Mouse (Mus musculus) gastrocnemius, postnatal 4 days (tissue): ENCODE data around the gene Col26a1. TPM values are rescaled to one million over a fixed set of nuclear protein-coding genes. Genes with fewer than 3 reads are reported as not detected.

Source experiments
- DNase-seq, 2 experiments: peaks; one replicate each; pipeline ENCODE4 v3.0.0; 2021 to 2022; ENCODE audit warnings: low spot score in 2 of 2, mixed read lengths in 2 of 2
- total RNA-seq, 2 experiments: library from RNA; stranded (reverse); gene quantifications; 2 replicates each; pipeline ENCODE4 v1.2.3; 2021

Col26a1 gene
- total RNA-seq, 2 experiments from 2014 or later: 51.4 to 54.9 TPM

DNA sequence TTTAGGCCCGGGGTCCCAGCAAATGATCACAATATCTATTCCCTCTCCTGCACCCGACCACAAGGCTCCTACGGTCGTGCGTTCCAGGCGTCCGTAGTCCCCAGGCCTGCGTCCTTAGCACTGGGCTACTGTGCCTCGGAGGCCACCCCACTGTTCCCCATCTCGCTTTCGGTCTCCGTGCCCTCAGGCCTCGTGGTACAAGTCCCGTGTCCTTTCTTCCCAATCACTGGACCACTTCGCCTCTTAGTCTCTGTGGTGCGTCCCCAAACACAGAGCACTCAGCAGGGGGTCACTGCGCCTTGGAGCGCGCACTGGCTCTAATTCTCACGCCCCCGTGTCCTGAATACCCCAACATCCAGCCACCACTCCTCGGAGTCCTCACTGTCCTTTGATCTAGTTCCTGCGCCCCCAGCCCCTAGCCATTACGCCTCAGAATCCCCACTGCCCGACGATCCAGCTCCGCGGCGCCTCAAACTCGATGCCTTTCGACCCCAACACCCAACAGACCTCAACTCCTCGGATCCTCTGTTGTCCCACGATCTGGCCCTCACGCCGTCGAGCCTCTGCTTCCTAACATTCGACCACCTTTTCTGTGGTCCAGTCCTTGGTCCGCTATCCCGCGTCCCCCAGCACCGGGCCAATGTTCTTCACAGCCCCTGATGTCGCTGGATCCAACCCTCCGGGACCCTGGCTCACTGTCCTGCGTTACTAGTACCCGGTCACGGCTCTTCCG lies 788 bp downstream of the Col26a1 start:
- no peak for DNase-seq

GRCm38 (mm10) chr5:136881380-136882009 lies 1.5 kb downstream of the Col26a1 start:
- DNase-seq: peak; percentile 77 to 88

DNA sequence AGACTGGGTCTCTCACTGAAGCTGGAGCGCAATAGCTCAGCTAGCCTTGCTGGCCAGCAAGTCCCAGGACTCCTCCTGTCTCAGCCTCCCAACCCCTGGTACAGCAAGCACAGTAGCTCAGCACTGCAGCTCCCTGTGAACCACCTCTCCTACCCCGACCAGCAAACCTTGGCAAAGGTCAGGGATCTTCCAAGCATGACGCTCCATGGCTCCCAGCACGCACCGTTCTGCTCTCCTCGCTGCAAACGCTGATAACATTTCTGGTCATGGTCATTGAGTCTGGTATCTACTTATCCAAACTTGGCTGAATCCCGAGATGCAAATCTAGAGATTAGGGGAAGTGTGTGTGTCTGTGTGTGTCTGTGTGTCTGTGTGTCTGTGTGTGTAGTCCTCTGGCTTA lies 2.9 kb downstream of the Col26a1 start:
- no peak for DNase-seq

- no peak for DNase-seq
Observed at GRCm38 (mm10) chr5:136874271-136874670, 8.7 kb downstream of the Col26a1 start.

DNA sequence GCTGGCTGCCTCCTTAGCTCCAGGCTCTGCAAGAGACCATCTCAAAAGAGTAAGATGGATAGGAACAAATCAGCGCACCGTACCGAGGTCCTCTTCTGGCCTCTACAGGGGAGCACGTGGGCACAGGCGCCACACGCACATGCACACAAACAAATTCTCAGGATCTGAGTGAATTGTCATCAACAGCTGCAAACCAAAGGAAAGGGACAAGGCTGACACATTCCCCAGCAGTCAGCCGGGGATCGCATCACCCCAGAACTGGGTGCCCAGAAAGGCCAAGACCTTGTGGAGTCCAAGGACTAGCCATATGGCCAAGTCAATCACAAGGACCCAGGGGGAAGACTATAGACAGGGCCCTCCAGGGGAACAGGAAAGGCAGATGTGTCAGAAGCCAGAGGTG lies 10.6 kb downstream of the Col26a1 start:
- DNase-seq: peak in 1 of 2 experiments; percentile 39

- DNase-seq: peak in 1 of 2 experiments; percentile 62
Observed at GRCm38 (mm10) chr5:136869451-136870114, 13.4 kb downstream of the Col26a1 start.

DNA sequence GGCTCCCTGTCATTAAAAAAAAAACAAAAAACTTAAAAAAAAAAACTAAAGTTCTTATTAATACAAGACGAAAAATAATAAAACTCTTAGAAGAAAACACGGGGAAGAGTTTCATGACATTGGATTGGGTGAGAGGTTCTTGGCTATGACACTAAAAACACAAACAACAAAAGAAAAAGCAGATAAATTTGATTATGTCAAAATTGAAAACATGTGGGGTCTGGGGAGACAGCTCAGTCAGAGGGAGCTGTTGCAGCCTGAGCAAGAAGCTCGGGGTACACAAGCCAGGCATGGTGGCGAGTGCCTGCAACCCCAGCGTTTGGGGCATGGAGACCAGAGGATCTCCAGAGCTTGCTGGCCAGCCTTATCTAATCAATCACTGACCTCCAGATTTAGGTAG lies 15.3 kb downstream of the Col26a1 start:
- DNase-seq: no peak

GRCm38 (mm10) chr5:136863961-136864674 lies 18.9 kb downstream of the Col26a1 start:
- DNase-seq: peak in 1 of 2 experiments; percentile 74

GRCm38 (mm10) chr5:136863276-136863675 lies 19.7 kb downstream of the Col26a1 start:
- DNase-seq: no peak

GRCm38 (mm10) chr5:136862806-136863205 lies 20.2 kb downstream of the Col26a1 start:
- DNase-seq: no peak

- DNase-seq: no peak
Observed at GRCm38 (mm10) chr5:136861191-136861940, 21.6 kb downstream of the Col26a1 start.

- no peak for DNase-seq
Observed at GRCm38 (mm10) chr5:136850716-136851115, 32.3 kb downstream of the Col26a1 start.

GRCm38 (mm10) chr5:136846385-136847264 lies 36.4 kb downstream of the Col26a1 start:
- DNase-seq: no peak

GRCm38 (mm10) chr5:136843930-136844329 lies 39.1 kb downstream of the Col26a1 start:
- DNase-seq: no peak

DNA sequence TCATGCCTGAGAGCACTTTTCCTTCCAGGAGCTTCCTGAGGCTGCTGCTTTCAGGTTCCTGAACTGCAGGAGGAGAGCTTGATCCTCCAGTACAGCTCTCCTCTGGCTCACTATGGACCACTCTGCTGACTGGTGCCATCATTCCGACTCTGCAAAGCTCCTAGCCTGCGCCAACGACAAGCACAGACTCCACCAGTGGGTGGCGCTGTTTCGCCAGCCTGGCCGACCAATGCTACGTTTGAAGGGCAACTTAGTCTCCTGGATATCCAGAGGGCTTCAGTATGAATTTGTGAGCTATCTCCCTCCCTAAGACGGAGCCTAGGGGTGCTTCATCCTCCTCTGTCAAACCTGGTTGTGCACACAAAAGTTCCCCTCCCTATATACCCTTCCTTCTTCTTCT lies 43.0 kb downstream of the Col26a1 start:
- peak; percentile 66 to 79 for DNase-seq

- DNase-seq: no peak
Observed at GRCm38 (mm10) chr5:136833053-136833452, 50.0 kb downstream of the Col26a1 start.

DNA sequence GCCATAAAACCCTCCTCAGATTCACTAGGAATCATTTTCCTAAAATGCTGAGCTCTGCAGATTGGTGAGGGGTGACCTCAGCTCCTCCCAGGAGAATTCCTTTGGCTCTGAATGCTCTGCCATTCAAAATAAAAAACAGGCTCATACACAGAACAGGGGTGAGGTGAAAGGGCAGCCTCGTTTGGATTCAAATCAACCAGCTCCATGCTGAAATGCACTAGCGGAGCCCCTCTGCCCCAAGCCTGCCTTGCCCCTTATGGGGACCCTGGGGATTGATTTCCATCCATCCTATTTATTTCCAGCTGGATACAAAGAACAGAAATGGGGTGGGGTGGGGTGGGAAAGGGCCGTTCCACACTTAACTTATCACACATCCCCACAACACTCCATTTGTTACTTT lies 52.9 kb downstream of the Col26a1 start:
- DNase-seq: no peak

- DNase-seq: no peak
Observed at GRCm38 (mm10) chr5:136821971-136822370, 61.0 kb downstream of the Col26a1 start.

DNA sequence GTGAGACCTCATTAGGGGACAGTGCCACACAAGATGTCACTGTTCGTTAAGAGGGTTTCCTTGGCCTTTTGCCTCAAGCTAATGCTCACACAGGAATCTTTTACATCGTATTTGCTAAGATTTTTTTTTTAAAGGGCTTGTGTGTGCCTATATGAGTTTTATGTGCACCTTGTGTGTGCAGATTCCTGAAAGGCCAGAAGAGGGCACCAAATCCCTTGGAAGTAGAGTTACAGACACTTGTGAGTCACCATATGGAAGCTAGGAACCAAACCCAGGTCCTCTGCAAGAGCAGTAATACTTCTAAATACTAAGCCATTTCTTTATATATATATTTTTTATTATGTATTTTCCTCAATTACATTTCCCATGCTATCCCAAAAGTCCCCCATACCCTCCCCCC lies 62.1 kb downstream of the Col26a1 start:
- no peak for DNase-seq

- no peak for DNase-seq
Observed at GRCm38 (mm10) chr5:136819686-136820085, 63.3 kb downstream of the Col26a1 start.
